Mouse (Mus musculus): Measurements from ENCODE around the gene Gm20388.

DNA sequence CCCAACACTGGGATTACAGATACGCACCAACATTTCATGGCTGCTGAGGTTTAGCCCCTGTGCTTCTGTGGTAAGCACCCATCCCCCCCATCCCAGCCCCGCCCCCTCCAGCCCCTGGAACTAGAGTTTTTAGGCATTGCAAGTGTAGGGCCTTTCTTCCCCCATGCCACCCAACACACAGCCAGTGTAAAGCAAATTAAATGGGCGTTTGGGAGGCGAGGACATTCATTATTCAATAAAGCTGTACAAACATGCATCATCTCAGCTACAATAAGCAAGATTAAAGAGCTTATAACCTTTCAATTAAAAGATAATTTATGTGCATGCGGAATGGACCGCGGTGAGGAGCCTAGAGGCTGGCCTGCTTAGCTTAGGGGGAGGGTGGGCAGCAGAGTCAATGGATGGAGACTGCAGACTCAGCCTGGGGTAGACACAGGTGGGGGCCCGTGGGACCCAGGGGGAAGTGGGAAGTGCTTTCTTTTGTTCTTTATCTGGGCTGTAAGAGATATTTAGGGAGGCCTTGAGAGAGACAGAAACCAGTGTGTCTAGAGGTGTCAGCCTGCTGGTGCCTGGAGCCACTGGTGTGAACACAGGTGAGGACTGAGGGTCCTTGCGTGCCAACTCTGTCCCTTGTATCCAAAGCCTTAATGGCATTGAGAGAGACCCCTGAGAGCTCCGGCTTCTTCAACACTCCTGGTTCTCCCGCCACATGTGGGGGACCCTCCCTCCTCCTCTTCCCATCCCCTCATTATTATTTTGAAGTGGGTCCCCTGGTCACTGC is 2439.9 kb downstream of the Gm20388 start:
- TF ChIP-seq CTCF (IDR thresholded peaks at IDR 0.05; ENCODE audit: insufficient read depth, low read depth, low read length) = no peak
- TF ChIP-seq POLR2A (IDR thresholded peaks at IDR 0.05; ENCODE audit: insufficient read depth, low read depth, low read length) = no peak

All from olfactory bulb, adult 2 months (tissue).